In the genomic region with DNA sequence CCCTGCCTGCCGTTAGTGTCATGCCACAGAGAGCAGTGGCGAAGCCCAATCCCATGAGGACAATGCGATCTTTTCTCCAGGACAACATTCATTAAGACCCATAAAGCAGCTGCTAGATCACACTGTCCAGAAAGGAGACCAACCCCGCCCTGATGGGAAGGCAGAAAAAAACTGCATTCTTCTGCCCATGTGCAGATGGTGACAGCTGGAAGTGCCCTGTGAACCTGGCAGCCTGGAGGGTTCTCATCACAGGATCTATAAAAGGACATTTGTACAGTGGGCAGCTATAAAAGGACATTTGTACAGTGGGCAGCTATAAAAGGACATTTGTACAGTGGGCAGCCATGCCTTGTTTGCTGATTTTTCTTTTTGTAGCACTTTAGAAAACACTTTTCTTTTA, we compare ENCODE assay signal across 21 mouse cellular contexts. TPM values are rescaled to one million over a fixed set of nuclear protein-coding genes. Genes with fewer than 3 reads are reported as not detected.
DNase-seq lines count a peak whose midpoint lies in the region; ATAC-seq and TF ChIP-seq lines count a peak whose summit lies in the region.
"Had no signal": no experiment of that assay in that cellular context is flagged by ENCODE, and none has a peak within 500 bp of the region (broad histone marks: within the 10 kb centered on the region; RNA-seq: fewer than 3 reads in every experiment).

No protein-coding gene starts in this region.

- no peak overlapping the region for H3K4me3 ChIP-seq in heart, embryonic 16.5 days (ENCODE audit: low read length)
- no peak overlapping the region for H3K4me3 ChIP-seq in layer of hippocampus, adult 2 months
- H3K4me3 ChIP-seq in neural tube, embryonic 13.5 days = no peak overlapping the region
- H3K4me3 ChIP-seq in liver, embryonic 11.5 days (ENCODE audit: low read depth, low read length) = no peak overlapping the region
- H3K4me3 ChIP-seq: forebrain, embryonic 12.5 days; liver, embryonic 12.5 days had no signal

- no peak overlapping the region for H3K4me2 ChIP-seq in heart, embryonic 16.5 days (ENCODE audit: low read depth, low read length)
- no peak overlapping the region for H3K4me2 ChIP-seq in neural tube, embryonic 13.5 days
- no peak overlapping the region for H3K4me2 ChIP-seq in liver, embryonic 11.5 days
- H3K4me2 ChIP-seq: forebrain, embryonic 12.5 days; liver, embryonic 12.5 days had no signal

- WGBS in heart, embryonic 16.5 days = 71% methylated on average over 4 of the region's 4 CpGs
- 57% methylated on average over 4 of the region's 4 CpGs for WGBS in neural tube, embryonic 13.5 days
- WGBS in liver, embryonic 11.5 days = 95% methylated on average over 4 of the region's 4 CpGs

- H3K4me1 ChIP-seq in heart, embryonic 16.5 days (ENCODE audit: control insufficient read depth, insufficient read depth, low read length) = peaks cover 8% of the 10 kb centered on the region
- peaks cover 9% of the 10 kb centered on the region; the same call in 1 of the 2 replicates for H3K4me1 ChIP-seq in neural tube, embryonic 13.5 days (replicated peaks)
- no peaks in the 10 kb centered on the region for H3K4me1 ChIP-seq in liver, embryonic 11.5 days (replicated peaks; ENCODE audit: control insufficient read depth, insufficient read depth, low read length)
- H3K4me1 ChIP-seq: forebrain, embryonic 12.5 days; liver, embryonic 12.5 days had no signal

- peak overlapping the region; percentile 67 for H3K27ac ChIP-seq in heart, embryonic 16.5 days (ENCODE audit: low read length)
- H3K27ac ChIP-seq in layer of hippocampus, adult 2 months = no peak overlapping the region
- H3K27ac ChIP-seq in neural tube, embryonic 13.5 days (replicated peaks) = peak overlapping the region; percentile 54
- H3K27ac ChIP-seq in liver, embryonic 11.5 days (ENCODE audit: low read depth, low read length) = no peak overlapping the region
- H3K27ac ChIP-seq: forebrain, embryonic 12.5 days; liver, embryonic 12.5 days had no signal

- no peaks in the 10 kb centered on the region for H3K27me3 ChIP-seq in heart, embryonic 16.5 days (ENCODE audit: control insufficient read depth, insufficient read depth, low read length)
- no peaks in the 10 kb centered on the region for H3K27me3 ChIP-seq in neural tube, embryonic 13.5 days
- H3K27me3 ChIP-seq in liver, embryonic 11.5 days (replicated peaks; ENCODE audit: control insufficient read depth, insufficient read depth, low read length) = no peaks in the 10 kb centered on the region
- H3K27me3 ChIP-seq: forebrain, embryonic 12.5 days; liver, embryonic 12.5 days had no signal

- ATAC-seq in heart, embryonic 16.5 days (replicated peaks; ENCODE audit: extremely low read depth, insufficient read depth, low FRiP score) = peak; percentile 66; the same call in 1 of the 2 replicates
- ATAC-seq in neural tube, embryonic 13.5 days (ENCODE audit: low read depth) = no peak; the same call in 1 of the 2 replicates
- no peak for ATAC-seq in liver, embryonic 11.5 days (replicated peaks; ENCODE audit: low FRiP score)
- ATAC-seq: inflammation-experienced regulatory T-cells, adult 6 months; liver, embryonic 12.5 days had no signal

- H3K9ac ChIP-seq in heart, embryonic 16.5 days (ENCODE audit: low read length) = no peak overlapping the region
- no peak overlapping the region for H3K9ac ChIP-seq in neural tube, embryonic 13.5 days
- H3K9ac ChIP-seq in liver, embryonic 11.5 days (ENCODE audit: low read depth, low read length) = no peak overlapping the region
- H3K9ac ChIP-seq: forebrain, embryonic 12.5 days; liver, embryonic 12.5 days had no signal

- H3K36me3 ChIP-seq in heart, embryonic 16.5 days (ENCODE audit: control insufficient read depth, insufficient read depth) = peaks cover 58% of the 10 kb centered on the region
- peaks cover 99% of the 10 kb centered on the region for H3K36me3 ChIP-seq in neural tube, embryonic 13.5 days
- peaks cover 44% of the 10 kb centered on the region; the same call in 1 of the 2 replicates for H3K36me3 ChIP-seq in liver, embryonic 11.5 days (ENCODE audit: control insufficient read depth, insufficient read depth, low read length)

- H3K9me3 ChIP-seq in heart, embryonic 16.5 days (replicated peaks; ENCODE audit: control insufficient read depth, low read length) = no peaks in the 10 kb centered on the region
- no peaks in the 10 kb centered on the region for H3K9me3 ChIP-seq in neural tube, embryonic 13.5 days
- no peaks in the 10 kb centered on the region for H3K9me3 ChIP-seq in liver, embryonic 11.5 days (ENCODE audit: control insufficient read depth, low read length)
- H3K9me3 ChIP-seq: forebrain, embryonic 12.5 days; liver, embryonic 12.5 days had no signal

- no peak for TF ChIP-seq CTCF in layer of hippocampus, adult 2 months (conservative IDR thresholded peaks at IDR 0.05)

- DNase-seq in heart, adult 8-10 months (ENCODE audit: low spot score) = no peak
- DNase-seq in layer of hippocampus, postnatal 36 days = peak; percentile 16 to 30
- DNase-seq in layer of hippocampus, adult 2 months (ENCODE audit: low spot score in 2 of 2) = no peak
- DNase-seq in brain, adult 2 months (ENCODE audit: low read depth, low spot score) = peak; percentile 67
- no peak for DNase-seq in liver, embryonic 11.5 days (ENCODE audit: low spot score)
- DNase-seq: adrenal gland, postnatal 25 days; B cell, adult 2 months; cerebellum, adult 11-12 months; cerebellum, postnatal 25 days; kidney, adult 9 months; kidney, postnatal 36 days; left cerebral cortex, postnatal 4 days; lung, adult 2 months; lung, postnatal 4 days had no signal

RNA-seq across cellular contexts. Expression of gene Ccz1, which starts 25.6 kb away (rescaled TPM):
- 49.9 and 57.6 TPM in 2 replicates for polyA plus RNA-seq in heart, embryonic 16.5 days (2015; fragmentation: Nextera tagmentation; extraction: Ambion mirVana)
- 10 to 100 TPM; 27.4 to 33.6 (median 29.4) TPM for total RNA-seq in heart, adult 8-10 months (2022)
- 10 to 100 TPM; 32.4 to 36.9 TPM for total RNA-seq in layer of hippocampus, postnatal 36 days (2021)
- total RNA-seq in layer of hippocampus, adult 2 months (2021) = 10 to 100 TPM; 37.1 to 41.2 TPM
- polyA plus RNA-seq in neural tube, embryonic 13.5 days (2015; fragmentation: Nextera tagmentation; extraction: Ambion mirVana) = 88.9 and 89.9 TPM in 2 replicates
- 93.1 and 97.2 TPM in 2 replicates for polyA plus RNA-seq in liver, embryonic 11.5 days (2014; fragmentation: Nextera tagmentation; extraction: Ambion mirVana)

RNA-seq across cellular contexts. Expression of gene Ocm, which starts 37.4 kb away (rescaled TPM):
- 0.64 TPM in 1 of 2 replicates, not detected in the other for polyA plus RNA-seq in heart, embryonic 16.5 days (2015; fragmentation: Nextera tagmentation; extraction: Ambion mirVana)
- not detected for total RNA-seq in heart, adult 8-10 months (2022)
- not detected for total RNA-seq in layer of hippocampus, postnatal 36 days (2021)
- not detected for total RNA-seq in layer of hippocampus, adult 2 months (2021)
- not detected in 2 replicates for polyA plus RNA-seq in neural tube, embryonic 13.5 days (2015; fragmentation: Nextera tagmentation; extraction: Ambion mirVana)
- polyA plus RNA-seq in liver, embryonic 11.5 days (2014; fragmentation: Nextera tagmentation; extraction: Ambion mirVana) = not detected in 2 replicates
- total RNA-seq: adrenal gland, postnatal 25 days; gastrocnemius, adult 8-10 months; granulocyte monocyte progenitor cell, adult 5-6 weeks had no signal
- polyA plus RNA-seq: forebrain, embryonic 12.5 days; inflammation-experienced regulatory T-cells, adult 6 months; liver, embryonic 12.5 days; lung, adult 2 months had no signal

RNA-seq across cellular contexts. Expression of gene Rsph10b, which starts 56.2 kb away (rescaled TPM):
- polyA plus RNA-seq in heart, embryonic 16.5 days (2015; fragmentation: Nextera tagmentation; extraction: Ambion mirVana) = 1.1 and 1.9 TPM in 2 replicates
- total RNA-seq in heart, adult 8-10 months (2022) = under 1 TPM; 0.13 to 0.37 (median 0.25) TPM
- total RNA-seq in layer of hippocampus, postnatal 36 days (2021) = 1 to 10 TPM; 2.1 to 3.0 TPM
- 1 to 10 TPM; 3.6 to 5.2 TPM for total RNA-seq in layer of hippocampus, adult 2 months (2021)
- polyA plus RNA-seq in neural tube, embryonic 13.5 days (2015; fragmentation: Nextera tagmentation; extraction: Ambion mirVana) = 2.9 and 3.4 TPM in 2 replicates
- polyA plus RNA-seq in liver, embryonic 11.5 days (2014; fragmentation: Nextera tagmentation; extraction: Ambion mirVana) = 0.34 TPM in 2 replicates
- total RNA-seq: granulocyte monocyte progenitor cell, adult 5-6 weeks had no signal

Comparison
In these comparisons a context has a peak if more than half of its experiments do, and no peak if none do; other contexts are left out.
1. DNase-seq: peak in layer of hippocampus, postnatal 36 days (2 of 2) and brain, adult 2 months (single experiment); none in heart, adult 8-10 months (single experiment), layer of hippocampus, adult 2 months (0 of 2) and liver, embryonic 11.5 days (single experiment).
2. H3K27ac ChIP-seq: peak in heart, embryonic 16.5 days (single experiment) and neural tube, embryonic 13.5 days (single experiment); none in layer of hippocampus, adult 2 months (single experiment) and liver, embryonic 11.5 days (single experiment).